Mouse (Mus musculus) midbrain, embryonic 14.5 days (tissue): ENCODE measurements around the gene Gm884. TPM values are rescaled to one million over a fixed set of nuclear protein-coding genes. Genes with fewer than 3 reads are reported as not detected.
"Not testable (repeated sequence)": the region's sequence is repeated elsewhere in the genome, so short reads cannot be mapped to it uniquely, and the experiment has no call there.

Source experiments
- ATAC-seq: fragments of 200-750 bp; cut with Nextera tagmentation; 2 replicates; pipeline ENCODE4 v1.8.0; 2017; ENCODE audit warnings: moderate number of reproducible peaks, moderate library complexity; ENCODE audit not compliant: low FRiP score, low TSS enrichment
- DNase-seq: peaks from one replicate; pipeline ENCODE4 v3.0.0-alpha.2; 2015
- H3K27ac ChIP-seq: fragments of 300-500 bp; sonication (generic); replicated peaks from 2 replicates; pipeline ENCODE4 v1.5.1; 2014; ENCODE audit warnings: mild to moderate bottlenecking, low read depth, low read length, moderate library complexity
- H3K27me3 ChIP-seq: fragments of 300-500 bp; sonication (generic); 2 replicates; pipeline ENCODE4 v1.6.1; 2014; ENCODE audit warnings: low read length, control low read depth, mixed read lengths; ENCODE audit not compliant: control insufficient read depth, insufficient read depth
- H3K36me3 ChIP-seq: fragments of 300-500 bp; sonication (generic); 2 replicates; pipeline ENCODE4 v1.6.1; 2014; ENCODE audit warnings: low read length, control low read depth; ENCODE audit not compliant: control insufficient read depth, insufficient read depth
- H3K4me1 ChIP-seq: fragments of 300-500 bp; sonication (generic); 2 replicates; pipeline ENCODE4 v1.6.1; 2014; ENCODE audit warnings: mild to moderate bottlenecking, antibody characterized with exemption, low read length, control low read depth; ENCODE audit not compliant: control insufficient read depth, insufficient read depth
- H3K4me2 ChIP-seq: fragments of 300-500 bp; sonication (generic); 2 replicates; pipeline ENCODE4 v1.6.1; 2014; ENCODE audit warnings: mild to moderate bottlenecking, low read length, moderate library complexity
- H3K4me3 ChIP-seq: fragments of 300-500 bp; sonication (generic); replicated peaks from 2 replicates; pipeline ENCODE4 v1.5.1; 2014; ENCODE audit warnings: low read depth, low read length
- H3K9ac ChIP-seq: fragments of 300-500 bp; sonication (generic); replicated peaks from 2 replicates; pipeline ENCODE4 v1.6.1; 2014; ENCODE audit warnings: mild to moderate bottlenecking, low read length, moderate library complexity
- H3K9me3 ChIP-seq: fragments of 300-500 bp; sonication (generic); 2 replicates; pipeline ENCODE4 v1.6.1; 2016; ENCODE audit warnings: low read length, control low read depth, mixed read lengths; ENCODE audit not compliant: control insufficient read depth
- WGBS: fragments of 180-500 bp; shearing (Covaris S2); extraction: QIAGEN DNeasy Blood & Tissue Kit; methylation state at CpG from one replicate; pipeline ENCODE4 v1.1.7; 2014; 5-methylcytosine and 5-hydroxymethylcytosine counted together
- polyA plus RNA-seq: library from polyadenylated mRNA; unstranded; fragments of >200 nt; fragmentation: Nextera tagmentation; extraction: Ambion mirVana; gene quantifications from 2 replicates; pipeline ENCODE4 v1.2.1, GENCODE M21; 2014

The Gm884 gene
- polyA plus RNA-seq, 1 experiment from 2014 or later: not detected

DNA sequence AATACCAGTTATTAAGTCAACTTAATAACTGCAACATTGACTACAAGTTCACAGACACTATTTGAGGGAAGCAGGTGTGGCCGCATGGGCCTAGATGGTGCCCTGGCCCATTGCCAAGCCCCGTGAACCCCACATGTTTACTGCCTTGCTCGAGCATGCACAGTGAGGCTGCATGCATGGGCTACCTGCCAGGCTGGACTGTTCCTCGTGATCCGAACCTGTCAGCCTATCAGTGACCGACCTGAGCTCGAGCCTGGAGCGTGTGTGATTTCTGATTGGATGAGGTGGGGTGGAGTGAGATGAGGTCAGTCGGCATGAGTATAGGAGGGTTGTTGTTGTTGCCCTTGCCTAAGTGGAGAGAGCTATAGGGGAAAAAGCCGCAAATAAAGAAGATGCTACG is 42.6 kb downstream of the Gm884 start:
- 92% methylated on average over 11 of the region's 11 CpGs for WGBS
- peaks cover 11% of the 10 kb centered on the region; the same call in 1 of the 2 replicates for H3K9me3 ChIP-seq
- H3K27ac ChIP-seq: no peak overlapping the region
- no peaks in the 10 kb centered on the region for H3K36me3 ChIP-seq
- no peak overlapping the region for H3K9ac ChIP-seq
- no peak for DNase-seq
- H3K4me1 ChIP-seq: no peaks in the 10 kb centered on the region
- no peak for ATAC-seq
- no peaks in the 10 kb centered on the region for H3K27me3 ChIP-seq
- no peak overlapping the region for H3K4me3 ChIP-seq
- no peak overlapping the region for H3K4me2 ChIP-seq

DNA sequence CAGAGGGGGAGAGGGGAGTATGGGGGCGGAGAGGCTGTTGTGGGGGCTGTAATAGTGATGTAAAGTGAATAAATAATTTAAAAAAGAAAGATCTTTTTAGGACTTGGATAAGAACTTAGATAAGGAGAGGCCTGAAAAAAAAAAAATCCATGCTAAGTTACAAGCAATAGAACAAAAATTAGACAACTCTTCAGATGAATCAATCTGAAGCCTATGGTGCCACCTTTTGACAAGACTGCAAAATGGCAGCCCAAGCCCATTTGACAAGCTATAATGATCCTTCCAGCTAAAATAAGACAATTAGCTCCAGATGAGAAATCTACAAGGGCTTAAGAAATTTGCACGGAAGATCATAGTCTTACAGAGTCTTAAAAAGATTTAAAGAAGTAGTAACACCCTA is 64.9 kb downstream of the Gm884 start:
- Histone ChIP-seq H3K36me3 (no peaks in the 10 kb centered on the region), H3K4me3 (no peak overlapping the region), H3K9me3 (no peaks in the 10 kb centered on the region), H3K27ac (no peak overlapping the region), H3K4me1 (no peaks in the 10 kb centered on the region), H3K4me2 (no peak overlapping the region), H3K27me3 (no peaks in the 10 kb centered on the region), H3K9ac (no peak overlapping the region)
- 82% methylated on average over 2 of the region's 2 CpGs for whole genome bisulfite sequencing
- no peak for ATAC-seq
- peak; percentile 71 for DNase-seq

DNA sequence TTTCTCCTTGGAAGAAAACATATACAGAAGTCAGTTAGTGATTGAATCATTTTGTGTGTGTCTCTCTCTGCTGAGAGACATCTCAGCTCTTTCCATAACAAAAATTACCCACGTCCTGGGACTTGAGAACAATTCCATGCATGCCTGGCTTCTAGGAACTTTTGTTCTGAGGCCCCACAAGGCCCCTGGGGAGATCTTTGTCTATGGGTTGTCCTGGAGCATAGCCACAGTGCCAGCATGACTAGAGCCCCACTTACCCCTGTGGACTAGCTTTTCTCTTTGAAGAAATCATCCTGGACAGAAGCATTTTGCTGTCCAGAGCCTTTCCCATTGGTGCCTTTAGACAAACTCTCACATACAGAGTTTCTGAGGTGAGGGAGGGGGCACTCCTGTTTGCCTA is 86.0 kb downstream of the Gm884 start:
- not testable (repeated sequence) for H3K27ac ChIP-seq, ATAC-seq, H3K9ac ChIP-seq, H3K4me1 ChIP-seq, DNase-seq, H3K4me3 ChIP-seq, H3K4me2 ChIP-seq, H3K36me3 ChIP-seq, H3K27me3 ChIP-seq, H3K9me3 ChIP-seq
- WGBS: 14% methylated on average over 1 of the region's 1 CpGs

DNA sequence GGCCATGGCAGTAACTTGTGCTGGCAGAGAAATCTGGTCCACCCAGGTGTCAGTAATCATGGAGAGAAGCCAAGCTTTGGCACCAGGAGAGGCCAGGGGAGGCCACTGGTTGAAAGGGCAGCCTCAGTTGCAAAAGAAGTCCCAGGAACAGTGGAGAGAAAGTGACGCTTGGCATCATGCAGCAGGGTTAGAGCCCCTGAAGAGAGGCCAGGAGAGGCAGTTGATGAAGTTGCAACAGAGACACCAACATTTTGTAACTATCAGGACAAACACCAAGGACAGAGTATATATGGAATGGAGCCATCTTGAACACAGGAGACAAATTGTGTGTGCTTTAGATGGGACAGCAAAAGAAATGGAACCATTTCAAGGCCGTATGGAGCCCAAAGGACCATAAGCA is 108.8 kb downstream of the Gm884 start:
- Histone ChIP-seq H3K27me3 (no peaks in the 10 kb centered on the region), H3K4me1 (no peaks in the 10 kb centered on the region), H3K4me3 (no peak overlapping the region), H3K9me3 (no peaks in the 10 kb centered on the region; the same call in 1 of the 2 replicates), H3K36me3 (no peaks in the 10 kb centered on the region), H3K27ac (no peak overlapping the region), H3K4me2 (no peak overlapping the region), H3K9ac (no peak overlapping the region)
- DNase-seq: no peak
- no peak for ATAC-seq
- 83% methylated on average over 2 of the region's 2 CpGs for whole genome bisulfite sequencing

DNA sequence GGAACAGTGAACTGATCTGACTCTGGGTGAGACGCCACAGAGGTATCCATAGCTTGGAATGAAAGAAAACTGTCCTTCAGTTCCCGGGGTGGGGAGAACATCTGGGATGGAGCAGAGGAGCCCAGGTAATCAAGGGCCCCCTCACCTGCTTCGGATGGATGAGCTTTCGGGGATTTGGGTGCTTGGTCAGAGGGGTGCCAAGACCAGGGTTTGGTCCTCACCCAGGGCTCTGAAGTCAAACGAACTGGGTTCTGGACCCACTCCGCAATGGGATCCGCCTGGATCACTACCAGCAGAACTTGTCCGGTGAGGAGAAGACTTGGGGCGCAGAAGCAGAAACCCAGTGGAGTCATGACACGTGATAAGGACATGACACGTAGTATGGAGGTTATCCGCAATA is 116.4 kb downstream of the Gm884 start, which contains the start of gene Lrrc37a:
TSS of gene Lrrc37a (minus strand) at position 101 of the 400 bp plus-strand sequence.
- DNase-seq (no peak), ATAC-seq (no peak)
- Histone ChIP-seq H3K9me3 (no peaks in the 10 kb centered on the region), H3K27me3 (no peaks in the 10 kb centered on the region), H3K4me3 (no peak within 1 kb of the TSS), H3K9ac (no peak within 1 kb of the TSS), H3K27ac (no peak within 1 kb of the TSS), H3K36me3 (no peaks in the 10 kb centered on the region), H3K4me1 (no peaks in the 10 kb centered on the region), H3K4me2 (no peak within 1 kb of the TSS)
- 93% methylated on average over 12 of the region's 12 CpGs for WGBS

Other genes starting within 250 kb of the Gm884 start
- 8.0 and 11.6 TPM in 2 replicates for gene Plekhm1, start 208.5 kb downstream of the Gm884 start, polyA plus RNA-seq
- gene Lrrc37a, start 116.5 kb downstream of the Gm884 start, polyA plus RNA-seq: not detected in 2 replicates
- gene Lyzl6, start 17.8 kb upstream of the Gm884 start, polyA plus RNA-seq: not detected in 2 replicates
- gene Rprml, start 28.4 kb upstream of the Gm884 start, polyA plus RNA-seq: 0.71 and 0.88 TPM in 2 replicates
- gene Gosr2, start 76.8 kb upstream of the Gm884 start, polyA plus RNA-seq: 62.1 and 96.4 TPM in 2 replicates
- 0.33 and 0.78 TPM in 2 replicates for gene Wnt9b, start 128.7 kb upstream of the Gm884 start, polyA plus RNA-seq
- gene Wnt3, start 153.0 kb upstream of the Gm884 start, polyA plus RNA-seq: 14.5 and 15.0 TPM in 2 replicates